Mouse (Mus musculus) forebrain, embryonic 14.5 days (tissue): ENCODE measurements around the gene Lrrc39. TPM values are rescaled to one million over a fixed set of nuclear protein-coding genes. Genes with fewer than 3 reads are reported as not detected.
A peak's percentile ranks its signal among the peaks of the same experiment; 100 is the strongest.
"Not testable (repeated sequence)": the region's sequence is repeated elsewhere in the genome, so short reads cannot be mapped to it uniquely, and the experiment has no call there.

ENCODE experiments used
- ATAC-seq: fragments of 200-750 bp; cut with Nextera tagmentation; 2 replicates; pipeline ENCODE4 v1.8.0; 2017; ENCODE audit warnings: mild to moderate bottlenecking, moderate library complexity
- DNase-seq: peaks from one replicate; pipeline ENCODE4 v3.0.0-alpha.2; 2015; ENCODE audit warnings: low spot score
- H3K27ac ChIP-seq: fragments of 300-500 bp; sonication (generic); 2 replicates; pipeline ENCODE4 v1.5.1; 2014; ENCODE audit warnings: low read depth, mild to moderate bottlenecking, control low read depth, low read length, moderate library complexity
- H3K27me3 ChIP-seq: fragments of 300-500 bp; sonication (generic); replicated peaks from 2 replicates; pipeline ENCODE4 v1.6.1; 2014; ENCODE audit warnings: low read length, control low read depth, mixed read lengths; ENCODE audit not compliant: control insufficient read depth, insufficient read depth
- H3K36me3 ChIP-seq: fragments of 300-500 bp; sonication (generic); 2 replicates; pipeline ENCODE4 v1.6.1; 2014; ENCODE audit warnings: low read length, control low read depth; ENCODE audit not compliant: control insufficient read depth, insufficient read depth
- H3K4me1 ChIP-seq: fragments of 300-500 bp; sonication (generic); 2 replicates; pipeline ENCODE4 v1.6.1; 2014; ENCODE audit warnings: antibody characterized with exemption, low read length, control low read depth; ENCODE audit not compliant: control insufficient read depth, insufficient read depth
- H3K4me2 ChIP-seq: fragments of 300-500 bp; sonication (generic); 2 replicates; pipeline ENCODE4 v1.6.1; 2014; ENCODE audit warnings: mild to moderate bottlenecking, control low read depth, low read length
- H3K4me3 ChIP-seq: fragments of 300-500 bp; sonication (generic); 2 replicates; pipeline ENCODE4 v1.5.1; 2014; ENCODE audit warnings: low read depth, low read length, control low read depth
- H3K9ac ChIP-seq: fragments of 300-500 bp; sonication (generic); 2 replicates; pipeline ENCODE4 v1.6.1; 2014; ENCODE audit warnings: mild to moderate bottlenecking, low read length, control low read depth, moderate library complexity
- H3K9me3 ChIP-seq: fragments of 300-500 bp; sonication (generic); replicated peaks from 2 replicates; pipeline ENCODE4 v1.6.1; 2016; ENCODE audit warnings: low read length, control low read depth, mixed read lengths; ENCODE audit not compliant: control insufficient read depth
- WGBS: fragments of 180-500 bp; shearing (Covaris S2); extraction: QIAGEN DNeasy Blood & Tissue Kit; methylation state at CpG from one replicate; pipeline ENCODE4 v1.1.7; 2014; 5-methylcytosine and 5-hydroxymethylcytosine counted together
- polyA plus RNA-seq: library from polyadenylated mRNA; unstranded; fragments of >200 nt; fragmentation: Nextera tagmentation; extraction: Ambion mirVana; gene quantifications from 2 replicates; pipeline ENCODE4 v1.2.1, GENCODE M21; 2014

Gene Lrrc39
- polyA plus RNA-seq, 1 experiment from 2014 or later = 0.28 TPM

GRCm38 (mm10) chr3:116551362-116551761, 11.4 kb upstream of the Lrrc39 start:
- no peak overlapping the region for H3K4me3 ChIP-seq
- ATAC-seq = no peak
- no peak for DNase-seq

GRCm38 (mm10) chr3:116561315-116561714, 1.5 kb upstream of the Lrrc39 start:
- not testable (repeated sequence) for ATAC-seq
- 96% methylated on average over 13 of the region's 14 CpGs for WGBS

More at GRCm38 (mm10) chr3:116551362-116551761, 11.4 kb upstream of the Lrrc39 start:
- H3K9ac ChIP-seq = no peak overlapping the region
- no peak overlapping the region for H3K4me2 ChIP-seq
- no peaks in the 10 kb centered on the region for H3K4me1 ChIP-seq
- no peaks in the 10 kb centered on the region for H3K9me3 ChIP-seq
- no peaks in the 10 kb centered on the region for H3K27me3 ChIP-seq
- no peak overlapping the region for H3K27ac ChIP-seq
- H3K36me3 ChIP-seq = peaks cover 27% of the 10 kb centered on the region
- WGBS = 97% methylated on average over 5 of the region's 5 CpGs

GRCm38 (mm10) chr3:116563095-116563492, 321 bp downstream of the Lrrc39 start:
- no peak overlapping the region for H3K27ac ChIP-seq
- no peaks in the 10 kb centered on the region for H3K36me3 ChIP-seq
- H3K4me3 ChIP-seq = no peak overlapping the region
- 0 out of 2 replicates have a peak, but pooled peaks cover 4% of the 10 kb centered on the region for H3K9me3 ChIP-seq
- no peaks in the 10 kb centered on the region for H3K4me1 ChIP-seq
- no peak for ATAC-seq
- no peak overlapping the region for H3K4me2 ChIP-seq
- 86% methylated on average over 7 of the region's 7 CpGs for WGBS
- no peak overlapping the region for H3K9ac ChIP-seq
- no peaks in the 10 kb centered on the region for H3K27me3 ChIP-seq
- DNase-seq = no peak

More at GRCm38 (mm10) chr3:116561315-116561714, 1.5 kb upstream of the Lrrc39 start:
- not testable (repeated sequence) for H3K4me2 ChIP-seq, DNase-seq, H3K9me3 ChIP-seq, H3K9ac ChIP-seq, H3K4me1 ChIP-seq, H3K36me3 ChIP-seq, H3K27me3 ChIP-seq, H3K27ac ChIP-seq, H3K4me3 ChIP-seq

GRCm38 (mm10) chr3:116570628-116571027, 7.9 kb downstream of the Lrrc39 start:
- DNase-seq (no peak), ATAC-seq (no peak)
- Histone ChIP-seq H3K4me3 (no peak overlapping the region), H3K4me1 (no peaks in the 10 kb centered on the region), H3K9ac (no peak overlapping the region), H3K4me2 (no peak overlapping the region), H3K36me3 (no peaks in the 10 kb centered on the region), H3K9me3 (0 out of 2 replicates have a peak, but pooled peaks cover 4% of the 10 kb centered on the region), H3K27ac (no peak overlapping the region), H3K27me3 (no peaks in the 10 kb centered on the region)
- 88% methylated on average over 2 of the region's 2 CpGs for WGBS

GRCm38 (mm10) chr3:116577286-116577685, 14.5 kb downstream of the Lrrc39 start:
- WGBS = 59% methylated on average over 3 of the region's 3 CpGs
- peaks cover 21% of the 10 kb centered on the region for H3K36me3 ChIP-seq
- no peaks in the 10 kb centered on the region for H3K27me3 ChIP-seq
- H3K4me2 ChIP-seq = no peak overlapping the region
- no peaks in the 10 kb centered on the region for H3K4me1 ChIP-seq
- no peak overlapping the region for H3K4me3 ChIP-seq
- no peak overlapping the region for H3K9ac ChIP-seq
- H3K9me3 ChIP-seq = no peaks in the 10 kb centered on the region
- no peak for ATAC-seq
- no peak for DNase-seq
- no peak overlapping the region for H3K27ac ChIP-seq

- Histone ChIP-seq H3K4me3 (no peak overlapping the region), H3K36me3 (peaks cover 63% of the 10 kb centered on the region), H3K9me3 (no peaks in the 10 kb centered on the region), H3K4me1 (no peaks in the 10 kb centered on the region), H3K27ac (no peak overlapping the region), H3K9ac (no peak overlapping the region), H3K27me3 (no peaks in the 10 kb centered on the region), H3K4me2 (no peak overlapping the region)
- no peak for ATAC-seq
- WGBS = 94% methylated on average over 9 of the region's 9 CpGs
- DNase-seq = no peak
Measured at GRCm38 (mm10) chr3:116582201-116582600, 19.4 kb downstream of the Lrrc39 start.

- Histone ChIP-seq H3K4me1 (peaks cover 8% of the 10 kb centered on the region; the same call in 1 of the 2 replicates), H3K9ac (peak overlapping the region; percentile 66), H3K27me3 (no peaks in the 10 kb centered on the region), H3K36me3 (peaks cover 25% of the 10 kb centered on the region), H3K4me2 (peak overlapping the region; percentile 48), H3K27ac (peak overlapping the region; percentile 40), H3K4me3 (peak overlapping the region; percentile 78), H3K9me3 (no peaks in the 10 kb centered on the region)
- DNase-seq = peak; percentile 79
- ATAC-seq = peak; percentile 83
- WGBS = 3% methylated on average over 22 of the region's 22 CpGs
Measured at GRCm38 (mm10) chr3:116594076-116594727, 31.4 kb downstream of the Lrrc39 start.

- ATAC-seq = peak; percentile 98
- WGBS = under 1% methylated on average over 64 of the region's 65 CpGs
- Histone ChIP-seq H3K9ac (peak within 1 kb of the TSS; percentile 76), H3K9me3 (no peaks in the 10 kb centered on the region), H3K4me2 (peak within 1 kb of the TSS; percentile 74), H3K4me3 (peak within 1 kb of the TSS; percentile 78), H3K27ac (peak within 1 kb of the TSS; percentile 40), H3K4me1 (peaks cover 8% of the 10 kb centered on the region; the same call in 1 of the 2 replicates), H3K36me3 (peaks cover 17% of the 10 kb centered on the region), H3K27me3 (no peaks in the 10 kb centered on the region)
- DNase-seq = peak; percentile 99
Measured at GRCm38 (mm10) chr3:116594728-116595602, 32.2 kb downstream of the Lrrc39 start, which contains the start of gene Sass6. Sass6 (plus strand) TSS chr3:116594982.
